Mouse (Mus musculus) C2C12 (cell line): ENCODE results near the gene Usp8. TPM values are rescaled to one million over a fixed set of nuclear protein-coding genes. Genes with fewer than 3 reads are reported as not detected.

Experiments used
- H3K27me3 ChIP-seq: one replicate; pipeline ENCODE4 v1.6.1; 2011; ENCODE audit not compliant: control insufficient read depth, insufficient read depth, insufficient read length
- H3K36me3 ChIP-seq: one replicate; pipeline ENCODE4 v1.6.1; 2011; ENCODE audit not compliant: control insufficient read depth, insufficient read depth
- H3K4me3 ChIP-seq: one replicate; pipeline ENCODE4 v1.5.1; 2011; ENCODE audit warnings: mild to moderate bottlenecking, control low read depth; ENCODE audit not compliant: poor library complexity, insufficient read depth, severe bottlenecking
- H3K79me2 ChIP-seq: one replicate; pipeline ENCODE4 v1.6.1; 2011; ENCODE audit not compliant: control insufficient read depth, insufficient read depth
- H3K79me3 ChIP-seq: one replicate; pipeline ENCODE4 v1.6.1; 2011; ENCODE audit warnings: low read depth, control low read depth
- H3ac ChIP-seq: one replicate; pipeline ENCODE3; 2011; ENCODE audit warnings: low read depth; ENCODE audit not compliant: control insufficient read depth, insufficient read length
- CEBPB ChIP-seq: IDR thresholded peaks from one replicate; pipeline ENCODE4 v1.6.1; 2011; ENCODE audit warnings: low read depth, mild to moderate bottlenecking, control low read depth, moderate library complexity
- CTCF ChIP-seq: IDR thresholded peaks from one replicate; pipeline ENCODE4 v1.5.1; 2011; ENCODE audit not compliant: control insufficient read depth, insufficient read depth, insufficient read length
- FOSL1 ChIP-seq: IDR thresholded peaks from one replicate; pipeline ENCODE4 v1.8.0; 2011; ENCODE audit warnings: mild to moderate bottlenecking, low read length; ENCODE audit not compliant: poor library complexity, insufficient read depth, severe bottlenecking
- MAX ChIP-seq: IDR thresholded peaks from one replicate; pipeline ENCODE4 v1.6.1; 2011; ENCODE audit warnings: mild to moderate bottlenecking, control low read depth
- MYOD1 ChIP-seq: IDR thresholded peaks from one replicate; pipeline ENCODE4 v1.6.1; 2011; ENCODE audit warnings: low read depth; ENCODE audit not compliant: control insufficient read depth, insufficient read length
- MYOG ChIP-seq: IDR thresholded peaks from one replicate; pipeline ENCODE4 v1.6.1; 2011; ENCODE audit not compliant: control insufficient read depth, insufficient read length; ENCODE audit errors: extremely low read depth
- USF1 ChIP-seq: IDR thresholded peaks from one replicate; pipeline ENCODE4 v1.6.1; 2011; ENCODE audit warnings: low read depth, mild to moderate bottlenecking, control low read depth, moderate library complexity
- polyA plus RNA-seq: library from polyadenylated mRNA; unstranded; fragments of >200 nt; fragmentation: generic; extraction: Trizol; gene quantifications from one replicate; pipeline ENCODE4 v1.2.1, GENCODE M21; 2012; ENCODE audit warnings: missing spikeins

Gene Usp8
- polyA plus RNA-seq, 1 experiment = 13.8 TPM

DNA sequence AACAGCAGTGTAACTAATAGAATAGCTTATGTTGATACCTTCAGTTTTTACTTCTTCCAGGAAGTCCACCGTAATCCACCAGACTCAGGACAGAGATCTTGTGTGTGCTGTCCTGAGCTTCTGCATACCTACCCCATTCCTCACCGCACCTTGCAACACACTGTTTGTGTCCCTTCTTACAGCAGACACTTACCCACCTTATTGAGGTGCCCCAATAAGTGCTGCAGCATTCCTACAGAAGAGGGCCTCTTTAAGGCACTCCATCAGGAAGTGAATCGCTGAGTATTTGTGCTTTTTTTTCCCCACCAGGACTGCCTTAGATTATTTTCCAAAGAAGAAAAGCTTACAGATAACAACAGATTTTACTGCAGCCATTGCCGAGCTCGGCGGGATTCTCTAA is 48.5 kb downstream of the Usp8 start:
- Histone ChIP-seq H3K27me3 (no peaks in the 10 kb centered on the region), H3ac (no peak overlapping the region), H3K79me2 (no peaks in the 10 kb centered on the region), H3K36me3 (peaks cover 84% of the 10 kb centered on the region), H3K4me3 (no peak overlapping the region), H3K79me3 (no peaks in the 10 kb centered on the region)
- TF ChIP-seq MAX (no peak), CEBPB (no peak), MYOG (no peak), FOSL1 (no peak), CTCF (no peak), USF1 (no peak), MYOD1 (no peak)

DNA sequence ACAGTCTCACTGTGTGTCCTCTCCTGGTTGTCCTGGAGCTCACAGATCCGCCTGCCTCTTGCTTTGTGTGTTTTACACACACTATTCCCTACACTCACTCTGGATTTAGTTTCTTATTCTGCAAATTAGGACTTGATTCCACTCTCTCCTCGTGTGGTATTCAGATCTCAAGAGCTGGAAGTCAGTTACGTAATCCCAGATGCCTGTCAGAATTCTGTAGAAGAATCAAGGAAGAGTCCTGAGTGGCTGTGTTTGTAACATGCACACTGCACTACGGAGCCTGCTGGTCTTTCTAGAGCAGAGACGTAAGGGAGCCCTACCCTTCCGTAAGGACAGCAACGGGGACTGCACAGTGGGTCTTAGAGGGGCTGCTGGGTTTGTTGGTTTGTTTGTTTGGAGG is 52.2 kb downstream of the Usp8 start:
- no peak for TF ChIP-seq MYOD1
- TF ChIP-seq CEBPB = no peak
- no peak for TF ChIP-seq MYOG
- TF ChIP-seq FOSL1 = no peak
- TF ChIP-seq CTCF = no peak
- no peak for TF ChIP-seq MAX
- TF ChIP-seq USF1 = no peak
- Histone ChIP-seq H3ac (no peak overlapping the region), H3K36me3 (peaks cover 72% of the 10 kb centered on the region)

DNA sequence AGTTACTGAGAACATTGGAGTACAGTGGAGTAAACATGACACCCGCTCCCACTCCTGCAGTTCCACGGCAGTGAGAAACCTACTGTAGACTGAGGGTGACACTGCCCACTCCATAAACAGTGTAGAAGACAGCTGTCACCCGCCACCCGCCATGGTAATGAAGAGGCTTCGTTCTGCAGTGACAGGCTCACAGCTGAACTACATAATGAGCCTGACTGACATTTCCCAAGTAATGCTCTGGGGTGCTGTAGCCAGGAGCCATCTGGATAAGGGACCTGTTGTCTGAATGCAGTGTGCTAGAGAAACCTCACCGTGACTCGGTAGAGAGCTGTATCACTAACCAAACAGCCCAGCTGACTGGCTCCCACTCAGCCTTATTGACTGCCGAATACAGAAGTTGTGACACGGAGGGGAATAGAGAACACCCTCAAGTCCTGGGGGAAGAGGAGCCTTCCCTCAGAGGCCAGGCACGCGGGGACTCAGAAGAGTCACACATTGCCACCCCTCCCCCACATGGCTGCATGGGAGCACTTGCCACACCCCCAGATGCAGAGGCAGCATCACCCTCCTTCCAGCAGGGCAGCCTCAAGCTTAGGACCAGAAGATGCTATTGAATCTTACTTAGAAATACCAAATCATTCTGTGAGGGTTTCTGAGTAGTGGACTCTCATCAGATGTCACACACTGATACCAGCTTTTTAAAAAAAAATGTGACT is 58.9 kb downstream of the Usp8 start:
- no peaks in the 10 kb centered on the region for H3K79me3 ChIP-seq
- H3K79me2 ChIP-seq = no peaks in the 10 kb centered on the region
- H3K4me3 ChIP-seq = no peak overlapping the region
- H3ac ChIP-seq = no peak overlapping the region
- peaks cover 15% of the 10 kb centered on the region for H3K36me3 ChIP-seq
- no peaks in the 10 kb centered on the region for H3K27me3 ChIP-seq
- TF ChIP-seq USF1 (no peak), CTCF (no peak), MYOD1 (no peak), MYOG (no peak), MAX (no peak), CEBPB (no peak), FOSL1 (no peak)

More for the DNA sequence above, 52.2 kb downstream of the Usp8 start:
- Histone ChIP-seq H3K79me3 (no peaks in the 10 kb centered on the region), H3K27me3 (no peaks in the 10 kb centered on the region), H3K79me2 (no peaks in the 10 kb centered on the region), H3K4me3 (no peak overlapping the region)

DNA sequence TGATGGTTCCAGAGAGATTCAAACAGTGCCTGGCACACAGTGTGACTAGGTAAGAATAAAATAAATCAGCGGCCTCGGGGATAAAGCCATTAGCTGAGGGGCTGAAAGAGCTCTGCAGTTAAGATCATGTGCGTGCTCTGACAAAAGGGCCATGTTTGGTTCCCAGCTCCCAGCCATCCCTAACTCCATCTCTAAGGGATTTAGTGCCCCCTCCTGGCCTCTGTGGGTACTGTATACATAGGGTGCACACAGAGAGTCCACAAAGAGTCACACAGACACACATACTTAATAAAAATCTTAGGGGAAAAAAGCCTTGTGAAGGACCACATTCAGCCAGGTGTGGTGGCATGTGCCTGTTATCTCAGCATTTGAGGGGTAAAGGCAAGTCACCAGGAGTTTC is 60.5 kb downstream of the Usp8 start:
- no peak overlapping the region for H3K4me3 ChIP-seq
- no peak for TF ChIP-seq USF1

DNA sequence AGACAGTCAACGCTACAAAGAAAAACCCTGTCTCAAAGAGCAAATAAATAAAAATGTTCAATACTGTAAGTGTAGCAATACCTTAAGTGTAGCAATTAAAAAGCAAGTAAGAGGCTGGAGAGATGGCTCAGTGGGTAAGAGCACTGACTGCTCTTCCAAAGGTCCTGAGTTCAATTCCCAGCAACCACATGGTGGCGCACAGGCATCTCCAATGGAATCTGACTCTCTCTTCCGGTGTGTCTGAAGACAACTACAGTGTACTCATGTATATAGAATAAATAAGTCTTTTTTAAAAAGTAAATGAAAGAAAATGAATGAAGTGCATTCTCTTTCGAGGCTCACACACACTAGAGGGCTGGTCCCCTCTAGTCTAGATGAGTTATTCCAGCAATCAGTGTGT is 61.1 kb downstream of the Usp8 start:
- Histone ChIP-seq H3K79me2 (no peaks in the 10 kb centered on the region), H3K36me3 (no peaks in the 10 kb centered on the region), H3K4me3 (no peak overlapping the region), H3K27me3 (no peaks in the 10 kb centered on the region), H3ac (no peak overlapping the region), H3K79me3 (no peaks in the 10 kb centered on the region)
- no peak for TF ChIP-seq MAX
- no peak for TF ChIP-seq MYOD1
- TF ChIP-seq CTCF = no peak
- no peak for TF ChIP-seq FOSL1
- no peak for TF ChIP-seq MYOG

More for the DNA sequence above, 60.5 kb downstream of the Usp8 start:
- Histone ChIP-seq H3K27me3 (no peaks in the 10 kb centered on the region), H3K36me3 (peaks cover under 1% of the 10 kb centered on the region), H3ac (no peak overlapping the region), H3K79me2 (no peaks in the 10 kb centered on the region), H3K79me3 (no peaks in the 10 kb centered on the region)

DNA sequence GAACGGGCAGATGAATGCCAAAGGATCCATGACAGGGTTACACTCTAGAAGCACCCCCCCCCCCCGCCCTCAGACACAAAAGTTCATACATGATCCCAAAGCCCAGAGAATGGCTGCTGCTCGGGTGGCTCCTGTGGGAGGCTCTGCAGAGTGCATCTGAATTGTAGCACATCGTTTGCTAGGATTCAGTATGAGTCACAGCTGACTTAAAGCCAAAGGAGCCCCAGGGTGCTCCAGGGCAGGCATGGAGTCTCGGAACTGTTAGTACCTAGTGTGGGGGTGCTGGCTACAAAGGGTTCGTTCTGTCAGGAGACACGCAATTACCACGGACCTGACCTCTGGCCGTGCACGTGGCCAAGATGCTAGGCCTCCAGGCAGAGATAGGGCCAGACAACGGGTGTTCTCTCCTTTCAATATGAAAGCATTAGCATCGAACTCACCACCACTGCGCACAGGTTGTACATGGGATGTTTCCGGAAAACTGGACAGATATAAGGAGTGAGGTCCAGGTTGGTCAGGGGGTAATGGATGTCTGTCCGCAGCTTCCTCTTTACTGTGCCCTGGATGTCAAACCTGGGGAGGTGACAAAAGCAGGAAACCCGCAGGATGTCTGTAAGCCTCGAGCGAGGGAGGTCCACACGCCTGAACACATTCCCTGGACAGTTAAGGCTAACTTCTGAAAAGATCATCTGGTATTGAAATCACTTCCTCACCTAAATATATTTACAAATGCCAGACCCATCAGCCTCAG is 62.5 kb downstream of the Usp8 start:
- H3K4me3 ChIP-seq = no peak overlapping the region
- H3K79me2 ChIP-seq = no peaks in the 10 kb centered on the region
- no peaks in the 10 kb centered on the region for H3K36me3 ChIP-seq
- TF ChIP-seq MYOD1 = no peak
- no peak for TF ChIP-seq FOSL1
- TF ChIP-seq CTCF = no peak
- no peak for TF ChIP-seq USF1
- no peak for TF ChIP-seq CEBPB
- no peak for TF ChIP-seq MAX
- no peak for TF ChIP-seq MYOG
- H3K79me3 ChIP-seq = no peaks in the 10 kb centered on the region
- H3ac ChIP-seq = no peak overlapping the region
- no peaks in the 10 kb centered on the region for H3K27me3 ChIP-seq
